Mouse (Mus musculus): ENCODE measurements around the gene Arglu1.

Gene Arglu1

GRCm38 (mm10) chr8:8690146-8691092 is at the start of gene Arglu1:
Gene Arglu1 (minus strand): TSS chr8:8690521.
- DNase-seq (ENCODE audit: low spot score in 2 of 2) = peak; percentile 94 to 95

DNA sequence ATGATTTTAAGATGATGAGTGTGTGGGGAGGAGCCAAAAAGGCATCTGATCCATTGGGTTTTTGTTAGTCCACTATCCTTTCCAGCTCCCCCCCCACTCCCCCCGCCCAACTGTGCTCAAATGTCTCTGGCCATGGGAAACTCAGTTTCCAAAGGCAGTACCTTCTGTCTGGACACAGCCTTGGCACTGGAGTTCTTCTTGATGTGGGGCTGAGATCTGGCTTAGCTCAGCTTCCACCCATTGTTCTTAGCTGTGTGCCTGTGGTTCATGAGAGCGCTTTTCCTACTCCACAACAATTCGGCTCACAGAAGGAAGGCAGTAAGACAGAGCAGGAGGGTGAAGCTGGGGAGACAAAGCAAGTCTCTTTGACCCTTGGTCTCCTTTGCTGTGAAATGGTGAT is 47.0 kb upstream of the Arglu1 start:
- DNase-seq (ENCODE audit: low spot score in 2 of 2) = no peak

- DNase-seq (ENCODE audit: low spot score in 2 of 2) = no peak
Measured at GRCm38 (mm10) chr8:8736826-8737225, 46.5 kb upstream of the Arglu1 start.

DNA sequence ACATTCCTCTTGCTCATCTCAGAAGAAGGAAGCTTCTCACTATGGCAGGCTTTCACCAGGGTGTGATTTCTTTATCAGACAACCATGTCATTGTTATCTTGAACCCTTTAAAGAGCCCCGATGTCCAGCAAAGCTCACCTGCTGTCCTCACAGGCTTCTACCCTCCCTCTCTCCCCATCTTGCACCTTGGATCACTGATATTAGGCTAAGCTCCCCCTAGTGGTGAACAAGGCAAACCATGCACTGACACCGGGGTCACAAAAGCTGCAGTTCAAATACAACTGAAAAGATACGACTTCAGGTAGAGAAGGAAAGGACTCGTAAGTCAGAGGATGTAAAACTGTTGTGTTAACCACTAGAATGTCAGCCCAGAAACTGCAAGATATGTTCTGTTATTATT is 43.5 kb upstream of the Arglu1 start:
- DNase-seq (ENCODE audit: low spot score in 2 of 2) = no peak

DNA sequence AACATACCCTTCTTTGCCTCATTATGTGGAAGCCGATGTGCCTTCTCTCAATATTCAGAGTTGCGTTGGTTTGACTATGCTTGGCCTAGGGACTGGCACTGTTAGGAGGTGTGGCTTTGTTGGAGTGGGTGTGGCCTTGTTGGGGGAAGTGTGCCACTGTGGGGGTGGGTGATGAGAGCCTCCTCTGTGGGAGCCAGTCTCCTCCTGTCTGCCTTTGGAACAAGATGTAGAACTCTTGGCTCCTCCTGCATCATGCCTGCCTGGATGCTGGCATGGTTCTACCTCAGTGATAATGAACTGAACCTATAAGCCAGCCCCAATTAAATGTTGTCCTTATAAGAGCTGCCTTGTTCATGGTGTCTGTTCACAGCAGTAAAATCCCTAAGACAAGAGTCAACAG is 38.3 kb upstream of the Arglu1 start:
- no peak for DNase-seq (ENCODE audit: low spot score in 2 of 2)

DNA sequence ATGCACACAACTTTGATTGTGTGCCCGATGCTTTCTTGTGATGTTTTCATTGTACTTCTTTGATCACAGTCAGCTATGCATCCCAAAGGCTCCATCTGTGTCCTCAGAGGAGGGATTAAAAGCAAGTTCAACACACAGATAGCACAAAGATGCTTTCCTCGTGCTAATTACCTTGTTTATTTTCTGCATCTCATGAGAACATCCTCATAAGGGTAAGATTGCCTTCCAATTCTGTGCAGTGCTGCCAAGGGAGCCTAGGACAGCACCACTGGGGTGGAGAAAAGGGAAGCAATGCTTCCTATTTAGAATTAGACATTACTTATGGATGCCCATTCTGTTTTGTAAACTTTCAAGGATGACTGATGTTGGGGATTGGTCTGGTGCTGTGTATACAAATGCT is 36.2 kb upstream of the Arglu1 start:
- no peak for DNase-seq (ENCODE audit: low spot score in 2 of 2)

DNA sequence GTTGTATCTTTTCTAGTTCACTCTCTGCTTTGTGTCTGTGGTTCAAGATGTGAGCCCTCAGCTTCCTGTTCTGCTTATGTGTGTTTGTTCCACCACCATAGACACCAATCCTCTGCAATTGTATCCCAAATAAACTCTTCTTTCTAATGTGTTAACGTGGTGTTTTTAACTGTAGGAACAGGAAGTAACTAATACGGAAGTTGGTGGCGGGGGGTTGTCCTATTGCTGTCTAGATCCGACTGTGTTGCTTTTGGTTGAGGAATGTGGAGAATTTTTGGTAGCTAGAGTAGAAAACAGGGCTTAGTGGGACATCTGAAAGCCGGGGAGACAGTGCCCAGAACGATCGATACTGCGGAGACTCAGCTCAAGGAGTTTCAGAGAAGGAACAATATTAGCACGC is 14.5 kb upstream of the Arglu1 start:
- DNase-seq (ENCODE audit: low spot score in 2 of 2) = no peak

DNA sequence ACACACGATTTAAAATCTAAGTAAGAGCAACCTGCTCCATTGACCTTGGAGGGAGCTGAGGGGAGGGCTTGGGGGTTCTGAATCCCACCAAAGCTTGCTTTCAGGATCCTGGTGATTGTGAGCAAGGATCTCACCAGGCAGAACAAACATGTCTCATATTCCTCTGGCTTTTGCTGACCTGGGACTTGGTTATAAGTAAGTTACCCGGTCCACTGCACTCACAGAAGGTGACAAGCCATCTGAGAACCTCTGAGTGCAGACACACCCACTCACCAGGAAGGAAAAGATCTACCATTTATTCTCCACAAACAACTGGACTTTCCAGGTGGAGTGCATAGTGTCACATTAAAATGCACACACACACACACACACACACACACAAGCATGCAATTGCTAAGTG is 13.3 kb upstream of the Arglu1 start:
- DNase-seq (ENCODE audit: low spot score in 2 of 2) = no peak

DNA sequence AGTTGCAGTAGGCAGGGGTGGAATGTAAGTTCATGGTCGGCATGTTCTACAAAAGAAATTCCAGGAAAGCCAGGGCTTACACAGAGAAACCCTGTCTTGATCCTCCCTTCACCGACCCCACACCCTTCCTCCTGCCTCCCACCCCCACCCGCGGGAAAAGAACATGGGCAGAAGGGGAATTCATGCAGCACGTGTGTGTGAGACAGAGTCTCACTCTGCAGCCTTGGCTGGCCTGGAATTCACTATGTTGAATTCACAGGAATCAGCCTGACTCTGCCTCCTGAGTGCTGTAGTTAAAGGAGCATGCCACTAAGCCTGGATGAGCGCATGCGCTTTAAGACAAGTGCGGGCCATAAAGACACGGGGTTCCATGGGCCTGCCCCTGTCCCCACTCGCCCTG is 10.5 kb upstream of the Arglu1 start:
- no peak for DNase-seq (ENCODE audit: low spot score in 2 of 2)

DNA sequence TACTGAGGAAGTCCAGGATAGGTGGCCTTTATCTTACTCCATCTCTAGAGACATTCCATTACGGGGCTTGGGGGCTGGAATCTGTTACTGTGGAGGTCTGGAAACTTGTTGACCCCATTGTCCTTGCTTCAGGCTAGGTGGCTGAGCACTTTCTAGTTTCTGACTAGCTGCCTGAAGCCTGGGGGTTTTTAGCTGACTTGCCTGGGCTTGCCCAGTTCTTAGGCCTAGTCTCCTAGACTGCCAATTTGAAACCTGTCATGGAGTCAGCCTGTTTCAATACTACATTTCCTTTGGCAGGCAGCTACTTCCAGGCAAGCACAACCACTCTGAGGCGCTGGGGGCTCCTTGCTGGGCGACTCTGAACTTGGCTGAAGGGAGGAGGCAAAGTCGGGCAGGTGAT is 9.9 kb upstream of the Arglu1 start:
- DNase-seq (ENCODE audit: low spot score in 2 of 2) = no peak

DNA sequence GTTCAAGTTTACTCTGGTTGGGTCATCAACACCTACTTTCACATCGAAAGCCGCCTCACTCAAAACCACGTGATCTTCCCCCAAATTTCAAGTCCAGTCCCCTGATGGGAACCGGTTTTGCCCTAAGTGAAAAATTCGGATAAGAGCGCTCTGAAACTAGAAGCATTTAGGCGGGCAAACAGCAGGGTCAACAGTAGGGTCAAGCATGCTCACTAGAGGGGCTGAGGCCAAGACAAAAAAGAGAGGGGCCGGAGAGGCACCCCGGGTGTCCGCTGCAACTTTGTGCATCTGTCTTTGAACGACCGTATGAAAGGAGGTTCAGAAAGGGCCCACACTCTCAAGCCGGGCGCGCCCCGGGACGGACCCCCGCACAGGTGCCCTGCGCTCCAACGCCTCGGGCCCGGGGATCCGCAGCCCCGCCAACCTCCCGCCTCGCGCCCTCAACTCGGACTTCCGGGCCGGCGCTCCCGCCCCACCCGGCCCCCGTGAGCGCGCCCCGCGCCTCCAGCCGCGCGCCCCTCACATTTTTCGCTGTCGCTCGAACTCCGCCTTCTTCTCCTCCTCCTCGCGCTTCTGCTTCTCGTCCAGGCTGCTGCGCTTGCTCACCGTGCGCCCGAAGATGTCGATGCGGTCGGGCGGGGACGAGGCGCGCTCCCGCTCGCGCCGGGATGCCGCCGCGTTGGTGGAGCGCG is 721 bp downstream of the Arglu1 start:
- peak; percentile 56 to 59 for DNase-seq (ENCODE audit: low spot score in 2 of 2)

DNA sequence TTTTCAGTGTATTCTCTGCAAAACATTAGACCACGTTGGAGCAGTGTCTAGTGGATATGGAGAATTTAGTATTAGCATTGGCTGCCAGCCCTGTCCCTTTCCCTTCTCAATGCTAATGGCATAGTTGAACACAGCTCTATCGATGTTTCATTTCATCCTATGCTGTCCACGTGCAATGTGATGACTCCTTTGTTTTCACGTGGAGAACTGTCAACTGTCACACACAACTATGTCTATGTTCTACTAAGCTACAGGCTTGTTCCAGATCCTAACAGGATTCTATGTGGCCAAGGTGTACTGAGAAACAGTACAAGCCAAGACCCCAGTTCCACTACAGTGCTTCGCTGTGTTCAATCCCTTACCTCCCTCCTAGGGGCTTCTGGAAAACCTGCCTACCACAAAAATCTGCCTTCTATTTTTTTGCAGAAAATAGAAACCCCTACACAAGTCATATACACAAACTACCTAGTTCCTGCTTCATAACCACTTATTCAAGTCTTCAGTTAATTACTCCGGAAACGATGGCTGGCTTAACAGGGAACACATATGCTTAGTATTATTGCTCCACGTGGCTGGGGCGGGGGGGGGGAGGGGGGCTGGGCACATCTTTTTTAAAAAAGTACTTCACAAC is 1.4 kb downstream of the Arglu1 start:
- DNase-seq (ENCODE audit: low spot score in 2 of 2) = no peak

DNA sequence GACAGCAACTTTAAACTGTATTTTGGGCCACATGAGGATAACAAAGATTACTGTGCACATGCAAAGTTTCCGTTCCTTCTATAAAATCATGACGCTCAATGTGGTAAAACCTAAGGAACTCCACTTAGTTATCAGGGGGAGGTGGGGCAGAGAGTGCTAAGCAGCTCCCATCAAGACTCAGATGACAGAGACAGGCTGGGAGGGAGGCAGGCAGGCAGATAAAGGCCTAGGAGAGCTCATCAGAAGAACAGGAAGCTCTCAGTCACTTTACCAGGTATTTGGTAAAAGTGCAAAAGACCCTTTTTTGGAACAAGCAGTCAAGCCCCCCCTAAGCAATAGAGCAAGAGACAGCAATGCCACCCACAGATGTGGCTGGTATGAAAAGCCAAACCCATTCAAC is 4.8 kb downstream of the Arglu1 start:
- no peak for DNase-seq (ENCODE audit: low spot score in 2 of 2)

- no peak for DNase-seq (ENCODE audit: low spot score in 2 of 2)
Measured at GRCm38 (mm10) chr8:8682697-8683096, 7.6 kb downstream of the Arglu1 start.

GRCm38 (mm10) chr8:8678236-8678635 is 12.1 kb downstream of the Arglu1 start:
- no peak for DNase-seq (ENCODE audit: low spot score in 2 of 2)

DNA sequence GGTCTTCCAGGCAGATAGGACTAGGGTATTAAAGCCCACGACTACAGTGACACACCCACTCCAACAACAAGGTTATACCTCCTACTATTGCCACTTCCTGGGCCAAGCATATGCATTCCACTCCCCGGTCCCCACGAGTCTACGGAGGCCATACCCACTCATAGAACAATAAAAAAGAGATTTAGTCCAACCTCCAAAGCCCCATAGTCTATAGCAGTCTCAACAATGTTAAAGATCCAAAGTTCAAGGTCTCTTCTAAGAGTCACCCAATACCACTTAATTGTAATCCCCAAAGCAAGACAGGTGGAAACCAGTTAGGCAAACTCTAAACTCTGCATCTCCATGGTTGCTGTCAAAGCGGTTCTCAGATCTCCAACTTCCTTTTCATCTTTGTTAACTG is 15.5 kb downstream of the Arglu1 start:
- no peak for DNase-seq (ENCODE audit: low spot score in 2 of 2)

GRCm38 (mm10) chr8:8661759-8662138 is 28.6 kb downstream of the Arglu1 start:
- peak; percentile 86 to 88 for DNase-seq (ENCODE audit: low spot score in 2 of 2)

DNA sequence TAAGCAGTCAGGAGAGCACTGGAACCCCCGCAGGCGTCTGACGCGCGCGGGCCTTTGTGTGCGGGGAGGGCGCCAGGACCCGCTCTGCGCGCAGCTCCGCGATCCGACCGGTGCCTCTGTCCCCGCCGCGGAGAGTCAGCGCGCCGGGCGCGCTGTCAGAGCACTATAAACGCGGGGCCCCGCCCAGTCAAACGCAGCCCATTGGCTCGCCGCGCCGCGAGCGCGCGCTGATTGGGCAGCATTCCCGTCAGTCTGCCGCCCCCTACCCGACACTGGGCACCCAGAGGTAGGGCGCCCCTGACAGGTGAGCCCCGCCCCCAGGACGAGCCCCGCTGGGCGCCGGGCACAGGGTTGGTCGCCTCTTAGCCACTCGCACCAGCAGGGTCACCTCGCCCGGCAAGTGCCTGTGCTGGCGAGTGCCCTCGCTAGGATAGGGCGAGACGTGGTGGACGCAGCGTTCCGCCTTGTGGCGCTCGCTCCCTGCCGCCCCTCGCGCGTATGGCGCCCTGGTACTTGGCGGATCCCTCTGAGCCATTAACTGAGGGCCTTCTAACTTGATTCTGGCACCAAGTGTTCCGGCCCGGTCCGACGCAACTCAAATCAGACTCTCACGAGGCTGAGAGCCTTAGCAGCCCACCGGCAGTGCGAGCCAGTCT is 29.1 kb downstream of the Arglu1 start, which contains the start of gene Efnb2:
Gene Efnb2, minus strand, starts transcription at position 140 of the 656 bp plus-strand sequence.
- DNase-seq (ENCODE audit: low spot score in 2 of 2) = peak; percentile 97

DNA sequence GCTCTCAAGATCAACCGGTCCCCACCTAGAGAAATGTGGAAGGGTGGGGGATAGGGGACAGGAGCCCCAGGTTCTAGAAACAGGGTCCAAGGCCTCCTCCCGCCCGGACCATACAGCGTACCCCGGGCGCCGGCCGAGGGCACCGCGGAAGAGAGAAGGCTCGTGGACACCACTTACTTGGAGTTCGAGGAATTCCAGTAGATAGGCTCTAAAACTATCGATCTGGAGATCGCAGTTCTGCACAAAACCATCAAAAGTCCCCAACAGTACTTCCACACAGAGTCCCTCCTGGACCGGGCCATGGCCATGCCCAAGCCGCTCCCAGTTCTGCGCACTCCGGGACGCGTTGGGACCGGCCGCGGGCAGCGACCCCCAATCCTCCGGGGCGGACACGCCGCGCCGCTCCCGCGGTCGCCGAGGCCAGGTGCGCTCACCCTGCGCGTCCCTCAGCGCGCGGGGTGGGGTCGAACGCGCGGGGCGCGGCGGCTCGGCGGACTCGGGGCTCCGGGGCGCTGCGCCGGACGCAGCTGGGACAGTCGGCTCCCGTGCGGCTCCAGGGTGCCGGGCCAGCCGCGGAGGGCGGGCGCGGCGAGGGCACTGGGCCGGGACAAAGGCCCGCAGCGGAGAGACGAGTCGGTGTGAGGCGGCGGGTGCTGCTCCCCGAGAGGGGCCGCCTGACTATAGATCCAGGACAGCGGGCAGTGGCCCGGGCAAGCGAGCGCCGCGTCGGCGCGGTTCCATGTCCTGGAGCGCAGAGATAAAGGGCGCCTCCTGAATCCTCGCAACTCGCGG is 29.8 kb downstream of the Arglu1 start:
- peak in 1 of 2 experiments; percentile 34 for DNase-seq (ENCODE audit: low spot score in 2 of 2)

- no peak for DNase-seq (ENCODE audit: low spot score in 2 of 2)
Measured at GRCm38 (mm10) chr8:8659503-8660306, 30.6 kb downstream of the Arglu1 start.

All from right cerebral cortex, postnatal 36 days (tissue).